In the genomic region with DNA sequence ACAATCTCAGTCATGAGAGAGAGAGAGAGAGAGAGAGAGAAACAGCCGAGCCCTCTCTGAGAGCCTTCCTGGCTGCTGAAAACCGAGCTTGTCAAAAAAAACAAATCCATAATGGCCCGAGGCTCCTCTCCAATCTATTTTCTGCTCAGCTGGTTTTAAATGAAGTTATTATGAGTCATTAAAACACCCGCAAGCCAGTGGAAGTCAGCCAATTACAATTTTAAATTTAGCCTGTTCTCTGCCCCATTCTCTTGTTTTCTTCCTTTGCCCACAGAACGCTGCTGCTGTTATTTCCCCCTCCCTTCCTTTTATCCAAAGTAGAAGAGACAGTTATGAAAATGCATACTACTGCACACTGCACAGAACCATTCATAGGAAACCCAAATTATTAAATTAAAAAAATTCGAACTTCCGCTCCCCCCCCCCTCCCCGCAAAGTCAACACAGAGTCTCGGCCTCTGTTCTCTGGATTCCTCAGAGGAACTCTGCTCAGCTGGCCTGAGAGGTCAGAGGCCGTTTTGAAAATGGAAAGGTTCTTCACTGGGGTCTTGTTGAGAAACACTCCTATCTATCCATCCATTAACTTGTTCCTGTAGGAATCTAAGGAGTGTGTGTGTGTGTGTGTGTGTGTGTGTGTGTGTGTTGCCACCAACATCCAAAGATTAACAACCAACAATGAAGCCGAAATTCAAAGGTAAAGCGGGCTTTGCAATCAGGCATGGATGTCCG, we compare ENCODE assay signal across 9 mouse cellular contexts.
DNase-seq lines count a peak whose midpoint lies in the region; ATAC-seq and TF ChIP-seq lines count a peak whose summit lies in the region.
"Had no signal": no experiment of that assay in that cellular context is flagged by ENCODE, and none has a peak within 500 bp of the region (broad histone marks: within the 10 kb centered on the region; RNA-seq: fewer than 3 reads in every experiment).

No protein-coding gene starts in this region.

- no peak for ATAC-seq in lung, embryonic 14.5 days (ENCODE audit: insufficient read depth)
- ATAC-seq in heart, postnatal 0 days (ENCODE audit: insufficient read depth, low read depth), result no peak

- H3K9ac ChIP-seq in lung, embryonic 14.5 days, result no peak overlapping the region
- H3K9ac ChIP-seq in heart, postnatal 0 days (replicated peaks; ENCODE audit: low read depth, low read length), result peak overlapping the region; percentile 24; the same call in 1 of the 2 replicates
- H3K9ac ChIP-seq: embryonic facial prominence, embryonic 12.5 days had no signal

- H3K4me3 ChIP-seq in lung, embryonic 14.5 days (ENCODE audit: low read depth, low read length), result no peak overlapping the region
- no peak overlapping the region for H3K4me3 ChIP-seq in heart, postnatal 0 days (ENCODE audit: low read depth, low read length)
- H3K4me3 ChIP-seq: embryonic facial prominence, embryonic 12.5 days had no signal

- no peaks in the 10 kb centered on the region for H3K36me3 ChIP-seq in lung, embryonic 14.5 days (ENCODE audit: insufficient read depth)
- no peaks in the 10 kb centered on the region for H3K36me3 ChIP-seq in heart, postnatal 0 days (replicated peaks; ENCODE audit: control insufficient read depth, insufficient read depth, low read length)
- H3K36me3 ChIP-seq: embryonic facial prominence, embryonic 12.5 days had no signal

- no peak overlapping the region for H3K4me2 ChIP-seq in lung, embryonic 14.5 days
- no peak overlapping the region for H3K4me2 ChIP-seq in heart, postnatal 0 days (ENCODE audit: low read depth, low read length)
- H3K4me2 ChIP-seq: embryonic facial prominence, embryonic 12.5 days had no signal

- no peak overlapping the region for H3K27ac ChIP-seq in lung, embryonic 14.5 days (ENCODE audit: low read depth)
- H3K27ac ChIP-seq in heart, postnatal 0 days (ENCODE audit: low read depth), result peak overlapping the region; percentile 95
- H3K27ac ChIP-seq: embryonic facial prominence, embryonic 12.5 days had no signal

- no peak for TF ChIP-seq CTCF in lung, embryonic 14.5 days (IDR thresholded peaks at IDR 0.05; ENCODE audit: low read depth)
- TF ChIP-seq CTCF in heart, postnatal 0 days (IDR thresholded peaks at IDR 0.05; ENCODE audit: low read depth), result no peak

- DNase-seq in adrenal gland, postnatal 14 days, result peak; percentile 44
- no peak for DNase-seq in adrenal gland, postnatal 4 days (ENCODE audit: low spot score in 2 of 2)
- peak; percentile 34 for DNase-seq in lung, embryonic 14.5 days
- DNase-seq in lung, postnatal 4 days, result no peak
- DNase-seq in heart, postnatal 0 days (ENCODE audit: low spot score), result peak; percentile 71
- peak; percentile 74 to 88 for DNase-seq in left cerebral cortex, adult 9 months (ENCODE audit: low spot score in 2 of 2)
- peak; percentile 57 for DNase-seq in right cerebral cortex, postnatal 25 days
- DNase-seq in ovary, postnatal 14 days (ENCODE audit: low spot score), result no peak

- peaks cover 35% of the 10 kb centered on the region for H3K27me3 ChIP-seq in lung, embryonic 14.5 days (ENCODE audit: insufficient read depth, low read length)
- no peaks in the 10 kb centered on the region for H3K27me3 ChIP-seq in heart, postnatal 0 days (ENCODE audit: control insufficient read depth, insufficient read depth, low read length)

- peaks cover 14% of the 10 kb centered on the region for H3K4me1 ChIP-seq in lung, embryonic 14.5 days (ENCODE audit: insufficient read depth)
- peaks cover 87% of the 10 kb centered on the region for H3K4me1 ChIP-seq in heart, postnatal 0 days (ENCODE audit: control insufficient read depth, insufficient read depth)

- H3K9me3 ChIP-seq in lung, embryonic 14.5 days (ENCODE audit: low read depth, low read length), result no peaks in the 10 kb centered on the region
- no peaks in the 10 kb centered on the region for H3K9me3 ChIP-seq in heart, postnatal 0 days (replicated peaks; ENCODE audit: control insufficient read depth, low read length)
- H3K9me3 ChIP-seq: embryonic facial prominence, embryonic 12.5 days had no signal

- TF ChIP-seq EP300 in heart, postnatal 0 days (IDR thresholded peaks at IDR 0.05; ENCODE audit: low read depth), result peak; percentile 63

- WGBS in lung, embryonic 14.5 days, result 34% methylated on average over 13 of the region's 13 CpGs
- 39% methylated on average over 13 of the region's 13 CpGs for WGBS in heart, postnatal 0 days

Comparison
In these comparisons a context has a peak if more than half of its experiments do, and no peak if none do; other contexts are left out.
1. DNase-seq: peak in adrenal gland, postnatal 14 days (single experiment), lung, embryonic 14.5 days (single experiment), heart, postnatal 0 days (single experiment), left cerebral cortex, adult 9 months (2 of 2) and right cerebral cortex, postnatal 25 days (single experiment); none in adrenal gland, postnatal 4 days (0 of 2), lung, postnatal 4 days (0 of 2) and ovary, postnatal 14 days (single experiment).